Mouse (Mus musculus): Measurements from ENCODE around the gene Esrrg. TPM values are rescaled to one million over a fixed set of nuclear protein-coding genes. Genes with fewer than 3 reads are reported as not detected.

Gene Esrrg
- total RNA-seq, 2 experiments from 2014 or later, result 35.3 to 40.0 TPM

DNA sequence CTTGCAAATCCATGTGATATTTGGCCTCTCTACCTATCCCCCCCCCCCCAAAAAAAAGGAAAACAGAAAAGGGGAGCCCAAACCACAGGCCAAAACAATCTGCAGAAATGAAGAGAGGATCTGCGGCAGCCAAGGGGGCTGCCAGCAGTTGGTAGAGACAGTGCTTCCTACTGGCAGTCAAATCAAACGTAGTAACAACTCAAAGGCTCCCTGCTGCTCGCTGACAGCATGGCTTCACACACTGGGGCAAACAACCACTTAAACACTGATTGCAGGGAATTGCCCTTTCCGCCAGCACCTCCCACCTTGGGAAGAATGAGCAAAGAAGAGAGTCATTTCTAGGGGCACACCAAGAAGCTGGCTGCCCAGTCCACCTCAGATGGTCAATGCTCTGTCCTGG lies 422.7 kb downstream of the Esrrg start:
- DNase-seq, result no peak
- intact Hi-C loops (cut with DNase I), result no loop called here

DNA sequence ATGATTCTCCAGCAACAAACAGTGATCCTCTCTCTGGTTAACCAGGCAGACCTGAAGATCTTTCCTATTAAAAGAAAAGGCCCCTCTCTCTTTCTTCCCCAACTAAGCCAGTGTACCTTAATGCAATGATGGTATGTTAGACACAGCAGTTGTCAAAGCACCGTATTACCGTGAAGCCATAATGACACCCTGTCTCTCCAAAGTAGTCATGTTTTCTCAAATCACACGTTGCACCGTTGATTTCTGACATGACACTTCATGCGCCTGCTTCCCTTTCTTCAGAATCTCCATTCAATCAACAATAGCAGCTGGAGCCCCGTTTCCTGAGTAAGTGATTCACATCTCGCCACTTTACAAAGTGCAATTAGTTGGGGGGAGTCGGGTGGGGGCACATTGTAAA lies 427.4 kb downstream of the Esrrg start:
- intact Hi-C loops (cut with DNase I), result no loop called here

DNA sequence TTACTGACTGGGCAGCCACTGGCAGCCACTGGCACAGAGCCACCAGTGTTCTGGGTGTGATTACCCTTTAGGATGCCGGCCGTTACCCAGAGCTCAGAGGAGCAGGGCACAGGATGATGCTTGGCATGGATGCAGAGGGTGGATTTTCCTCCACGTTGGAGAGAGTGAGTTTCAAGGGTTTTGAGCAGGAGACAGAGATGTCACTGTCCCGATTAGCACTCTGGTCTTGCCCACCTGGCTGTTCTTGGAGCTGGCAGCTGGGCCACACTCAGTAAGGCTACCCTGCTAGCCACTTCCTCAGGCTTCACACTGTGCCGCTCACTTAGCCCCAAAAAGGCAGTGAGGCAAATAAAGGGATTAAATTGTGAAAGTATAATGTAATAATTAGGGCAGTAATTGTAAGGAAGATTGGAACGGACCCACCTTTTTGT lies 438.1 kb downstream of the Esrrg start:
- intact Hi-C loops (cut with DNase I), result no loop called here
- DNase-seq, result no peak

More for the DNA sequence above, 427.4 kb downstream of the Esrrg start:
- DNase-seq, result no peak

DNA sequence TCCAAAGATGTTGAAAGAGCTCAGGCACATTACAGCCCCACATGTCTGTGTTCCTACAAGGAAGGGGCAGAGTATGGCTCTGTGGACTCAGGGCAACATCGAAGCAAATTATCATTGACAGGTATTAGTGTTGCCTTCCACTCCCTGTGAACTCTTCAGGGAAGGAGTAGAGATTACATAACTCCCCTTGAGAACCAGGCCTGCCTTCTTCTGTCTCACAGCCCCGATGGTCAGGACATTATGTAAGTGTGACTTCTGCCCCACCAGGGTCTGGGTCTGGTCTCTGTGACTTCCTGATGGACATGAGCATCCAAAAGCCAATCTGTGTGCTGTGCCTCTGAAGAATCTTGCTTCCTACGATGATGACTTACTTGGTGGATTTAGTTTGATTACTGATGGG lies 438.6 kb downstream of the Esrrg start:
- no peak for DNase-seq
- intact Hi-C loops (cut with DNase I), result no loop called here

DNA sequence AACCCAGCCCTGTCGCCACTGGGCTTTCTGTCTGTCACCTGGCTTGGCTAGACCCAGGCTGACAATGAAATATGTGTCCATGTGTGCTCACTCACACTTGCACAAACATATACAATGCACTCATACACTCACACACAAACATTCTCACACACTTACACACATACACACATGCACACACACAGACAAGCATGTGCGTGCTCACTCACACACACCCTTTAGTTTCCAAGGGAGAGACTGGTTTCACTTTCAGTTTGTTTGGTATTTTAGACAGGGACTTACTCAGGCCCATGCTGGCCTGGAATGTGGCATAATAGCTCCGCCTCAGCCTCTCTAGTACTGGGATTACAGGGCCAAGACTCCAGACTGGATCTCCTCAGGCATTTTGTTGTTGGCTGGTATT lies 447.3 kb downstream of the Esrrg start:
- intact Hi-C loops (cut with DNase I), result no loop called here
- peak; percentile 12 to 20 for DNase-seq

DNA sequence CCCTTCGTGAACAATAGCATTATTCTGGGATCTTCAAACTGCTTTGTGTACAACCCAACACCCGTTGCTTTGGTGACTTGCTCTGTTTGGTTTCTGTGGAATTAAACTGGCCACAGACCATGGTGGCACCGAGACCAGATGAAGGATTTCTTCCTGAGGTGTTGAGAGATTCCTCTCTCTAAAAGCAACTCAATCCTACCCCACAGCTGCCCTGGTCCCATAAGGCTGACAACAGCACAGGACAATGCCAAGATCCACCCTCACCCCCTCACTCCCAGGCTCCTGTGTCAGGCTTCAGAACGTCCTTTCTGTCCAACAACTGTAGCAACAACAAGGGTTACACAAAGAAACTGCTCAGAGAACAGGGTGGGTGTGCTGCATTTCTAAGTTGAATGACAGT lies 449.3 kb downstream of the Esrrg start:
- DNase-seq, result peak; percentile 25 to 30
- intact Hi-C loops (cut with DNase I), result no loop called here

DNA sequence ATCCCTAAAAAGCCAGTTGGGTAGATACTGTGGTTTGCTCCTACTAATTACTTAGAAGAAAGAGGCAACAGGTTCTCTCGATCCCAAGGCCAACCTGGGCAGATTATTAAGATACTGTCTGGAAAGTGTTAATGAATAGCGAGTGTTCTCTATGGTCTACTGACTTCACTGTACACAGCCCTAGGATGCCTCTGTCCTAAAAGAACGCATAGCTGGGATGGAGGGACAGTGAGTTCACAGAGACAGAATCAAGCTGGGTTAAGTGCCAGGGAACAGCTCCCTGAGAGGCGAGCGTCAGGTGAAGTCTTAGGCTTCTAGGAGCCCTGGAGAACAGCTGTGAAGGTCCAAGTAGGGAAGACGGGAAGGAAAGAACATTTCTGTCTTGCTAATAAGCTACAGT lies 450.4 kb downstream of the Esrrg start:
- intact Hi-C loops (cut with DNase I), result no loop called here
- no peak for DNase-seq

DNA sequence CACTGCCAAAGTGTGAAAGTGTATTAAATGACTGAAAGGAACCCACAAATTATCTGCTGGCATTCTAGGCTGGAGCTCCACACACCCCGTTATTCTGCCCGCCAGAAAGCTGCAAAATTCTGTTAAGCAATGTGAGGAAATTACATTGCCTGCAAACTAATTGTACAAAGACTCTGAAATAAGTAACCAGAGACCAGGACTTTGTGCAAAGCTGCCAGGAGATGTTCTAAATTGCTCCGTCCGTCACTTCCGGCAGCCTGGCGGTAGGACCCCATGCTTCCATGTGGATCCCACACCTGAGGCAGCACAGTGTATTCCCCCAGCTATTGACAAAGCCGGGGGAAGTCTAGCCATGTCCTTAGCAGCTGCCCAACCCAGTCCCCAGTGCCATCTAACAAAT lies 451.9 kb downstream of the Esrrg start:
- no peak for DNase-seq
- intact Hi-C loops (cut with DNase I), result no loop called here

DNA sequence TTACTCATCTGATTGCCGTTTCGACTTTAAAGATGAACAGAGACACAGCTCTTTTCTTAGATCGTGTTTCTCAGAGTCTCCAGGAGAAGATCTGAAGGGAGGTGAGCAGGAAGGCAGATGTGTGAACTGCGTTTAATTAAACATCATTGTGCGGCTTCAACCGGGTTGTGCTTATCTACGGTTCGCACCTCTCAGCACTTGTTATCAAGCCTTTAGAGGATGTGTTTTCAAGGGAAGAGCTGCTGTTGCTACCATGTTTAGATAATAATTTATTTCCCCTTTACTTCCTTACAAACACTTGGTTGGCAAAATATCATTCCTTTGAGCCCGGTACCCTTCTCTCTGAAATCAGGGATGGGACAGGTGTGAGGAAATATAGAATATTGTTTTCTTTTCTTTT lies 460.2 kb downstream of the Esrrg start:
- intact Hi-C loops (cut with DNase I), result no loop called here
- DNase-seq, result no peak

DNA sequence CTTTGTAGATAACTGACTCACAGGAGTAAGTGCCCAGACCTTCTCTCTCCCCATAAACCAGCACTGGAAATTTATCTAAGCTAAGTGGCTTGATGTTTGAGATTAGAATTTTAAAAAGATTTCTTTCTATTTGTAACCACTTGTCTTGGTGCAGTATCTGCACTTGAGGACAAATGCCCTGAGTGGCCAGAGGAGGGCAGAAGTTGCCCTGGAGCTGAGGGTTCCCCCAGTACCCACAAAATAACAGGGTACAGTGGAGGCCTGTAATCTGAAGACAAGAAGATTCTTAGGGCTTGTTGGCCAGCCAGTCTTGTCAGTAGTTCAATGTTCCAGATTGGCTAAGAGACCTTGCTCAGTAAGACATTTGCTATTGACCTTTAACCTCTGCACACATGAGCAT lies 461.3 kb downstream of the Esrrg start:
- DNase-seq, result no peak
- intact Hi-C loops (cut with DNase I), result no loop called here

DNA sequence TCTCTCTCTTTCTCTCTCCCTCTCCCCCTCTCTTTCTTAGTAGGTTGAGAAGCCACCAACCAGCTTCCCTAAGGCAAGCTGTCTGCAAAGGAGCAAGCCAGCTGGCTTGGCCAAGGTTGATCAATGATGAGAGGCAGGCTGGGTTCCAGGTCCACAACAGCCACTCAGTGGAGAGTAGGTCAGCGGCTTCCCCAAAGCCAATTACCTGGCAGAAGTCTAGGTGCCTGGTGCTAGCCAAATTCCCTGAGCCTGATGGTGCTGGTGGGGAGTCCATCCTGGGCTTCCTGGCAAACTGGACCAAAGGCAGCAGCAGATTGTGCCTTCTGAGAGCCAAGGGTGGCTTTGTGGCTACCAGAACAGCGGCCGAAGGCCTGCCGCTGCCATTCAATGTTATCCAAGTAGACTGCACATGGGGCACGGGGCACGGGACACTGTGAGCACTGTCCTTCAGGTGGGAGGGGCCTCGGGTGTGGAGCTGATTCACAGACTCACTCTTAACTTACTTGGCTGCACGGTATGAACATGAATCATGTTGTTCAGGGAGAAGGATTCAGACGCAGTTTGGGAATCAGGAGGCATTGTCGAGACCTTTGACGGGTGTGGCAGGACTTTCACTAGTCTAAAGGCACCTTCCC lies 469.1 kb downstream of the Esrrg start:
- intact Hi-C loops (cut with DNase I), result no loop called here
- DNase-seq, result no peak

DNA sequence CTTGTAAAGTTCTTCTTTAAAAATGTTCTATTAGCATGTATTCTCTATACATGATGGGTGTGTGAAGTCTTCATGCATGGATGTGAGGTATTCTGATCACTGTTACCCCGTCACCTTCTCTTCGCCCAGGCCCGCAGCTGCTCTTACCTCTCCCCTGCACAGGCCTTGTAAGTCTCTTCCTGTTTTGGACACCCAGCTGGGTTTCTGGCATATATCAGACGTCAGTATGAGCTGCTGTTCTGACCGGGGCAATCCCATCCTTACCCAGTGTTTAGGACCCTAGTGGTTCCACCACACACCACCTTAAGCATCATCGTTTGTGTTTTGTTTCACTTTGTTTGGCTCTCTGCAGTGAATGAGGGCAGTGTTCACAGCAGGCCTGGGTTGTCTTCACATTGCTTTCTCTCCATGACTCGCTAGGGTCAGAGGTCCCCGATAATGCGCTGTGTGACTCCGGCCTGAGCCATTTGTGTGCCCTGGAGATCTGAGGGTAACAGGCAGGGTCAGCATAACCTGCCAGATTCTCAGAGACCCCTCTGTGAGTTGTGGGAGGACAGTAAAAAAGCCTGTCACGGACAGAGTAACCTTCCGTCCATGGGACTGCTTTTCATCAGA lies 471.8 kb downstream of the Esrrg start:
- intact Hi-C loops (cut with DNase I), result no loop called here

DNA sequence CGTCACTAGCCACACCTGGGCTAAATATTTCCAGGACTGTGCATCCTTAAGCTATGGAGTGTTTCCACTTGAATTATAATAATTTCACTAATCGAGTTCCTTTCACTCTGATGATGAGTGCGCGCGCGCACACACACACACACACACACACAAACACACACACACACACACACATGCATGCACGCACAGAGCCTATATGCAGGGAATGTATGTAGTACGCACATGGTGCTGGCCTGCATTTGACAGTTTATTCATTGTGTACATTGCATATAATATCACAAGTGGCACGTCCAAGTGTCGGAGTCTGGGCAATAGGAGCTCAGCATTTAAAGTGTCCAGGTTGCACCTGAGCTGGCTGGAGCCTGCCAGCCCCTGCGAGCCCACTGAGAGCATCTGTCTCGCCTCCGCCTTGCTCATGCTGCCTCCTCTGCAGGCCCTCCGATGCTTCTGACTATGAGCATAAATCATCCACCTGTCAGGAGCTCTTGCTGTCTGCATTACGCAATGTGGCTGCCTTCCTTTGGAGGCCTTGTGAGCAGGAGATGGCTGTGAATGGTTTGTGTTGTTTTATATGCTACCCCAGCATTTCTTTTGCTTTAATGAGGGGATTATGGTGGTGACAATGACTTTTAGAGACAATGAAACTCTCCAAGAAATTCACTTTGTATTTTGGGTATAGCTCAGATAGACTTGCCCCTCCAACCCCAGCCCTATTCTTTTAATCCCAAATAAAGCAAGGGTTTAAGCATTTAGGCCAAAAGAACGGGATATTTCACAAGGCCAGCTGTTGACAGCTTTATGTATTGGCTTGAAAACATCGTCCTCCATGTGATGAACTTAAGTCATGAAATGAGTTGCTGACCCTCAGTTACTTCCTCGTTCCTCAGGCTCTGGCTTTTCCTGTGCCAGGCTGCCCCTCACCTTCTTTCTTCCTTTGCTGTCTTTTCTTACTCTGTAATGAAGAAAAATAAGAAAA lies 474.4 kb downstream of the Esrrg start:
- no peak for DNase-seq
- intact Hi-C loops (cut with DNase I), result no loop called here

More for the DNA sequence above, 471.8 kb downstream of the Esrrg start:
- DNase-seq, result no peak

DNA sequence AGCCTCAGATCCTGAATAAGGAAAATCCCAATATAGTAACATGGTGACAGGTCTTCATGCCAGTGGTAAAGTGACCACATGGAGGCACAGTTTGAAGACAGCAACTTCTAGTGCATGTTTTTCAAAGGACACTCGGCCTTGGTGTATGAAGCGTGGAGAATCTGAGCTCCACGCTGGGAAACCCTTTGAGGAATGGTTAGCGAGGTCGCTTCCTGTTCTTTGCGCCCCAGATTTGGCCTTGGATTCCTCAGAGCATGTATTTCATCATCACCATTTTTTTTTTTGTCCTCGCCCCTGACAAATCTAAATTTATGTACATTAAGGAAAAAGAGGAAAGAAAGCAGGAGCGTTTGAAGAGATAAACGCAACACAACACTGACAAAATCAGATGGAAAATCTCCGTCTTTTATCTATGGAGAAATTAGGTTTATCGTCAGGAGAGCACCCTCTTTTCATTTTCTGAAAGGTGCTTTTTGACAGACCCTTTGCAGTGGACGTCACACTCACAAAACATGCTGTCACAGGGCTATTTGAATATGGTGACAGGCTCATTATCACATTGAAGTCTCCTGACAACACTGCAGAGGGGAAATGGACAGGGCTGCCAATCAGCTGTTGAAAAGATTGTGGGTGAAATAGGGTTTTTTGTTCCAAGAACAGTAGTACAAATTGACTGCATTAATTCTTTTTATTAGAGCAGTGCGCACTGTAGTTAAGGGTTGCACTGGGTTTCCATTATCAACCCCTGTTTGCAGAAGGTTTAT lies 476.7 kb downstream of the Esrrg start:
- no peak for DNase-seq
- intact Hi-C loops (cut with DNase I), result no loop called here

DNA sequence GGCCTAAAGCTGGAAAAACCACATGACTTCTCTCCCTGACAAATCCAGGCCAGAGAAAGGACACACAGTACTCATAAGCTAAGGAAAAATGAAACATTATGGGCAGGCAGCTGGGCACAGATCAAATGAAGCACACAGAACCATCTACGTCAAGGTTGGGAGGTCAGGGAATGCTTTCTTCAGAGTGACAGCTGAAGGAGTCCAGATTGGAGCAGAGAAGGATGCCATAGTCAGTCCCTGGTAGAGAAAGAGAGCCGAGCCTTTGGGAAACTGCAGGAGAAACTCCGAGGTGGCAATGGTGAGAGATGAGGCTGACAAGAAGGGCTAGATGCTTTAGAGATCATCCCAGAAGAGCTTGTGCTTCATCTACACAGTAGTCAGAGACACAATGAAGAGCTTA lies 485.1 kb downstream of the Esrrg start:
- no peak for DNase-seq
- intact Hi-C loops (cut with DNase I), result no loop called here

DNA sequence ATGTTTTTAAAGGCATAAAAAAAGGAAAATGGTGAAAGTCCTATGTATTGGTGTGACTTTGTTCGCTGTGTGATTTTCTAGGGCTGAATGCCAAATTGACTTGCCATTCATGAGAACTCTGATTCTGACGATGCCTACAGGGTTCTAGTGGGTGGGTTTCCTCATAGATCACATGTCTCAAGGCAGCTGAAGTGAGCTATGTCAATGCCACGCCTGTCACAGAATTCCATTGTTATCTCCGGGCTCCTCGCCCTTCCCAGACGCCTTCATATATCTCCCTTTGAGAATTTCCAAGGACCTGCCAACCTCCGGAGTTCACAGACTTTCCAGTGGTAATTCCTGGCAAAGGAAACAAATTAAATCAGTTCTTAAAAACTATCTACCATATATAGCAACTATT lies 493.2 kb downstream of the Esrrg start:
- intact Hi-C loops (cut with DNase I), result no loop called here
- DNase-seq, result no peak

DNA sequence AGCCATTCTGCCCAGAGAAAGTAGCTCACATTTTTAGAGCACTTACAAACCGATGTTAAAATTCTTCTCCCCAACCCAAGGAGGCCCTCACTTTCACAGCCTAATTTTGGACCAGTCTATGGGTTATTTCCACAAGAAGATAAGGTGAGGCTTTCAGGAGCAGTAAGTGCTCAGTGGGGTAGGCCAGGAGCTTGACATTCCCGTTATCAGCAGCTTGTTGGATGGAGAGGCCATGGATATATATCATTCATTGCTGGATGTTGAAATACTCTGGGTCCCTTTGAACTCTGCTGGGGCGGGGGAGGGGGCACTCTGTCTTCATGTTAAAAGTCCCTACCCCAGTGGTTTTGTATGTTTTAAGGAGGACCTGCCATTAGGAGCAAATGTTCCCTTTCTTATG lies 494.6 kb downstream of the Esrrg start:
- intact Hi-C loops (cut with DNase I), result no loop called here
- no peak for DNase-seq

DNA sequence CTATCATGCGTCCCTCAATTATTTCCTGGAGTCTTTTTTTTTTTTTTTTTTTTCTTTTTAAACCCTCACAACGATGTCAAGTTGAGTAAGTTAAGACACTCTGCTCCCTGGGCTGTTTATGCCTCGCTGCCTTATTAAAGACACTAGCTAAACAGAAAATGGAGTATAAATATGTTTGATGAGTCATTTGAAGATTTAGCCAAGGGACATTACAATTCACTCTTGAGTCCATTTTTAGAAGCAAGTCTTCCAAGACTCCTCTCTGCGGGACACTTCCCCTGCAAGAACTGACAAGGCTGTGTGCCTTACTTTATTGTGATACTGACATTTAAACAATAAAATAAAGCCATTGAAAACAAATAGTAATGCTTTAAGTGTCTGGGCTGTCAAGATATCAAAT lies 496.9 kb downstream of the Esrrg start:
- DNase-seq, result no peak
- intact Hi-C loops (cut with DNase I), result no loop called here

DNA sequence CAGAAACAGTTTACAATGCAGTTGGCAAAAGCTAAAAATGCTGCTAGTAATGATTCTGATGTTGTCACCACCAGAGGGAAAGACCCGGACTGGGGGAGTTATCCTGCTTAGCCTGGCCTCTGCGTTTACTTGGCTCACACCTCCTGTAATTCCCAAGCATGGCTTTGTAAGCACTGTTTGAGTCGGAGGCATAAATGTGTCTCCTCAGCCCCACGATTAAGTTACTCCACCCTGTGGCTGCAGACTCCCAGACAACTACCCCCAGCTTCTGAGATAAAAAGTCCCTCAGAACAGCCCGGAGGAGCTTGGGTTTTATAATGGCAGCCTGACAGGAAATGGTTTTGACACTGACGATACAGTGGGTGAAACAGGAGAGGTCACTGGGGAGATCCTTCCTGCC lies 499.4 kb downstream of the Esrrg start:
- peak; percentile 17 to 25 for DNase-seq
- intact Hi-C loops (cut with DNase I), result no loop called here

DNA sequence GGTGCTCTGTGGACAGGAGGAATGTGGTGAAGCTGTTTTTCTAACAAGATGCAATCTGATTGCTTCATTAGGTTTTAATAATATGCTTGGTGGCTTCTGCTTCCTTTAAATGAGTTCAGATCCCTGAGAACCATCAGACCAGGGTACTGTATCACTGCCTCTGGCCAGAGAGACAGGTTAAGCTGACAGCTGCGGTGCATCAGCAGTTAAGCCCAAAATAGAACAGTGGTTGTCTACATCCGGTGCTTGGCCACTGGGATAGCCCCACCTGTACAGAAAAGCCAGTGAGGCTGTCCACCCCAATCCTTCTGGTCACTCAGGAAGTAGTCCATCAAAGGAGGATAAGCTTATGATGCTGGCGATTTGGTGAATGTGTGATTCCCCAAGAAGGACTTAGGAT lies 503.0 kb downstream of the Esrrg start:
- DNase-seq, result no peak
- intact Hi-C loops (cut with DNase I), result no loop called here

DNA sequence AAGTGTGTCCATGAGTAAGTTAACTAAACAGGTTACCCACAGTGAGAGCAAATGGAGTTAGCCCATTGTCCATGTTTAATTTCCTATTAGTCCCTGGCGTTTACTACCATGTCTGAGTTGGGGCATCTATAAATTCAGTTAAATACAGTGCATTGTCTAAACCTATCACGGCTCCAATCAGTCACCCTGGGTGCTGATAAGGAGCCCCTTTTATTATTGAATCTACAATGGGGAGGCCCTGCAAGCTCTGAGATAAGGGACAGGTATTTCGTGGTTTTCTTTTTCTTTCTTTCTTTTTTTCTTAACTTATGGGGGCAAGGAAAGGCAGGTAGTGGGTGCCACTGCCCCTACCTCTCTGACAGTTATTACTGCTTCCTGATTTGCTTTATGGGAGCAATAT lies 504.6 kb downstream of the Esrrg start:
- no peak for DNase-seq
- intact Hi-C loops (cut with DNase I), result no loop called here

All from heart, postnatal 10 days (tissue).